Mouse (Mus musculus) kidney, adult 11 months (tissue): ENCODE measurements around the gene Ift46.
"Not testable (repeated sequence)": the region's sequence is repeated elsewhere in the genome, so short reads cannot be mapped to it uniquely, and the experiment has no call there.

Source experiments
- DNase-seq: peaks from one replicate; pipeline ENCODE4 v3.0.0; 2022

The Ift46 gene

GRCm38 (mm10) chr9:44736301-44736700 is 31.4 kb upstream of the Ift46 start:
- peak; percentile 63 for DNase-seq

GRCm38 (mm10) chr9:44737240-44737949 is 30.3 kb upstream of the Ift46 start:
- DNase-seq, result peak; percentile 67

DNA sequence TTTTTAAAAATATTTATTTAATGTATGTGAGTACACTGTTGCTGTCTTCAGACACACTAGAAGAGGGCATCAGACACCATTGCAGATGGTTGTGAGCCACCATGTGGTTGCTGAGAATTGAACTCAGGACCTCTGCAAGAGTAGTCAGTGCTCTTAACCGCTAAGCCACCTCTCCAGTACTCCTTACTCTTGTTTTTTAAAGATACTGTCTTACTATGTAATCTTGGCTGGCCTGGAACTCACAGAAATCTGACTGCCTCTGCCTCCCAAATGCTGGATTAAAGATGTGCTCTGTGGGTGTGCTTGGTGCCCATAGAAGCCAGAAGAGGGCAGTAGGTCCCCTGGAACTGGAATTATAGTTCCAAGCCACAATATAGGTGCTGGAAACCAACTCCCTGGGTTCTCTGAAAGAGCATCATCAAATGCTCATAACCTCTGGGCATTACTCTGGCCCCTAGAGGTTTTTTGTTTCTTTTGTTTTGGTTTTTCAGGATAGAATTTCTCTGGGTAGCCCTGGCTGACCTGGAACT is 27.0 kb upstream of the Ift46 start:
- no peak for DNase-seq

- no peak for DNase-seq
These were observed 22.3 kb upstream of the Ift46 start for GRCm38 (mm10) chr9:44745371-44745770.

DNA sequence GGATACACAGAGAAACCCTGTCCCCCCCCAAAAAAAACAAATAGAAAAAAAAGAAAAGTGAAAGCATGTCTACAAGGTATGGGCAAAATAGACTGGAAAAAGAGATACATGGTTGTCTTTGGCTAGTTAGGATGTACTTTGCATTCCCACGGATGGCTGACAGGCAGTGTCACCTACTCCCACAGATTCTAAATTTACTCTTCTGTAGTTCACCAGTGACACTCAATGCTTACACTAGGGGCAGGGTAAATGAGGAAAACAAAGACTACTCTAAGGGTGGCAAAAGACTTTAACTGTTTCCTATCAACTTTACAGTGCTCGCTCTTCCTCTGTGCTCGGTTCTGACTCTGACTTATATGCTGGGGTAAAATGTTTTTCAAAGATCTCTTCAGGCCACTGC is 21.0 kb upstream of the Ift46 start:
- no peak for DNase-seq

- no peak for DNase-seq
These were observed 20.4 kb upstream of the Ift46 start for GRCm38 (mm10) chr9:44747341-44747740.

DNA sequence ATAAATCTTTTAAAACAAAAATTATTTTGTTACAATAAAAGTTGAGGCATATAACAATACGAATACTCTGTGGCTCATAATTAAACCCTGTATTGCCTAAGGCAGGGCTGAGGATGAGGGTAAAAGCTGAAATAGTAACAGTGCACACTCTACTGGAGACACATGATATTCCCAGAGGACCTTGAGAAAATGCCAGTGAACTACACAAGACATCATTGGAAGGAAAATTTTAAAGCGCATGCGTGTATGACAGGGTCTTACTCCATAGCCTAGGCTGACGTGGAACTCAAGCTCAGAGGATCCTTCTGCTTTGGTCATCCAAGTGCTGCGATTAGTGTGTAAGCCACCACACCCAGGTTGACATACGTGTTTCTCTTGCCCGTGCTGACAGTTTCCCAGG is 19.2 kb upstream of the Ift46 start:
- no peak for DNase-seq

DNA sequence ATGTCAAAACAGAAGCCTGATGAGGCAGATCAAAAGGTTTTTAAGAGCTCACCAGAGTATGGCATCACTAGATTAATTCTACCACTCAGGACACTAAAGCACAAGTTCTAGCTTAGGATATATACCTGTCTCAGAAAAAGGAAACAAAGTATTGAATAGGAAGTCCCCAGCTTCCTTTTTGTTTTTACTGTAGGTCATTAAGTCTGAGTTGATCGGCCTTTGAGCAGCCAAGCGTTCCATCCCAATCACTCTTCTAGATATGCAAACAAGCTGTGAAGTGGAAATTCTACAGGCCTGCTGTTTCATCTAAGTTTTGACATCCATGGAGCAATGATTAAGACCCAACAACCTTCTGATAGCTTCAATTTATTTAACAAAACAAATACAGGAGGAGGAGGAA is 6.8 kb upstream of the Ift46 start:
- no peak for DNase-seq

- DNase-seq, result not testable (repeated sequence)
These were observed 304 bp downstream of the Ift46 start for GRCm38 (mm10) chr9:44768029-44768394.

- no peak for DNase-seq
These were observed 3.7 kb downstream of the Ift46 start for GRCm38 (mm10) chr9:44771376-44771775.

DNA sequence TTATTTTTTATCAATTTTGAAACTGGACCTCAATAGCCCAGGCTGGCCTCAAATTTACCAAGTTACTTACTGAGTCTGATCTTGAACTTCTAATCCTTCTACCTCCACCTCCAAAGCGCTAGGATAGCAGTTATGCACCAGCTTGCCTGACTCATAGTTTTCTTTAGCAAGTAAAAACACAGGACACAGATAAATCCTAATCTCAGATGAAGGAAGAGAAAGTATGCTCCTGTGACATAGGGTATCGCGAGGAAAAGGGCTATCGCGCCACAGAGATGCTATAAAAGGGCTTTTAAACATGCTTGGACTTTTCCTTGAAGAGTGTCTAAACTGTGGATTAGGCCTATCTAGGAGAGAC is 4.7 kb downstream of the Ift46 start:
- DNase-seq, result no peak

- peak; percentile 94 for DNase-seq
These were observed 5.3 kb downstream of the Ift46 start for GRCm38 (mm10) chr9:44772750-44773651.

GRCm38 (mm10) chr9:44792842-44793241 is 25.1 kb downstream of the Ift46 start:
- no peak for DNase-seq

DNA sequence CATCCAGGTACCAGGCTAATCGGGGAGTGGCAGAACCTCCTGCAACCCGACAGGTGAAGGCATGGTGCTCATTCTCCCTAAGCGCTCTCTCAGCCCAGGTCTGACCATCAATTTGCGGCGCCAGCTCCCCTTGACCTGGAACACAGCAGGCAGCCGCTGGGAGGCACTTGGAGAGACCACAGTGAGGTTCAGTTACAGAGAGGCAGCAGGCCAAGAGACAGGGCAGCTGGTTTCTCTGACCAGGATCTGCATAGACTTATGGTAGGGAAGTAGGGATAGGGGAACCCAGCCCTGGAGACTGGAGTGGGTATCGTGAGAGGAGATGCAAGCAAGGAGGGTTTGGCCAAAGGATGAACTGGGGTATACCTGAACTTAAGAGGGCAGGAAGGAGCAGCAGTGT is 30.6 kb downstream of the Ift46 start:
- no peak for DNase-seq

DNA sequence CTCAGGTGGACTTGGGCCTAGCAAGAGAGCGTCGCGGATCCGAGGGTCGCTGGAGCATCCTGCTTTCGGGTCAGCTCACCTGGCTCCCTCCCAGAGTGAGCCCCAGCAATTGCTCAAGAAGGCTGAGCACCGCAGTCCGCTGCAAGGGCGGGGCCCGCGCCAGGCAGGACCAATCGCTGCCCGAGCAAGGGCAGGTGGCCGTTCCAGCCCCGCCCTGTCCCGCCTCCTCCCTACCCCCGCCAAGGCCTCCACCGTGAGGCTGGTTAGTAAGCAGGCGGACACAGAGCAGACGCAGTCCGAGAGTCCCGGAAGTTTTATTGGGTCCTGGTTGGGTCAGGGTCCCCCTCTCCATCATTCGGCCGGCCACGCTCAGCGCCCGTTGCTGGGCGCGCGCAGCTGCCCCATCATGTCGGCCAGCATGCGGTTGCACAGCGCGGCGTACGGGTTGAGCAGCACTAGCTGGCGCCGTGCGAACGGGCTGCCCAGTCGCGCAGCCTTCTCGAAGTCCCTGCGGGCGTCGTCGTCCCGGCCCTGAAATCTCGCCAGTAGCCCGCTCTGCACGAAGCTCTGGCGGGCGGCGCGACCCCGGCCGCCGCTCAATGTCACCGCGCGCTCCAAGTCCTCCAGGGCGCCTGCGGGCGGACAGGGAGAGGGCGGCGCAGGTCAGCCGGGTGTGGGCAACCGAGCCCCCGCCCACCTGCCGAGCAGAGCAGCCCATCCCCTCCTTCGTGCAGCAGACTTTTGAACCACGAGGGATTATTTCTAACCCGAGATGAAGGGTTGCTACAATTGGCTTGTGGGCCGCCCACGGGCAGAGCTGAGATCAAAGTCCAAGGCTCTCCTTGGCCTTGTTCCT is 31.6 kb downstream of the Ift46 start, which contains the start of gene Tmem25:
Tmem25 (minus strand) TSS at position 206 of the 856 bp plus-strand sequence.
- peak; percentile 94 for DNase-seq

GRCm38 (mm10) chr9:44799958-44800324 is 32.2 kb downstream of the Ift46 start:
- DNase-seq, result no peak

- DNase-seq, result peak; percentile 51
These were observed 34.0 kb downstream of the Ift46 start for GRCm38 (mm10) chr9:44801669-44802068.

DNA sequence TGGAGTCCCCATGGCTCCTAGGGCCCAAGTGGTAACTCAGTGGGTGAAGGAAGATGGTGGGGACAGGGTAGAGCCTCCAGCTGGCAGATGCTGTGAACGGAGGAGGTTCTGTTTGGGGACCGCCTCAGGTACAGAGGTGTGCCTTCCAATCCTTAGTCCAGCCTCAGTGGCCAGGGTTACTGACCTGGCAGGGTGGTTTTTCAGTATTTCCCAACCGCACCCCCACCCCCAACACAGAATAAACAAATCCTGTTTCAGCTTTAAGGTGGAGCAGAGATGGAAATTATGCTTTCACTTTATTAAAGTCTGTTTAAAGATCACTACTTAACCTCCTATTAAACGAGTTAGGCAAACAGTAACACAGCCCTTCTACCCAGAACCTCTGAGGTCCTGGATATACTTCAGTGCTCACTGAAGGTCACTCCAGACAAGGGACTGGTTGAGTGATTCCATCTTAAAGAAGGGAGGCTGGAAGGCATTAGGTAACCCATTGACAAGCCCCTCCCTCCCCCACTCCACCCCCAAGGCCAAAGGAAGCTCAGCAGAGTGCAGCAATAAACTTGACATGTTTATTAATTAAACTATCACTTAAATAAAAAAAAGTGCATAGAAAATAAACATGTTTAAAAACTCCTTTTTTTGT is 35.2 kb downstream of the Ift46 start, which contains the start of gene Ttc36:
Ttc36 (minus strand) TSS at position 265 of the 643 bp plus-strand sequence.
- DNase-seq, result peak; percentile 88

DNA sequence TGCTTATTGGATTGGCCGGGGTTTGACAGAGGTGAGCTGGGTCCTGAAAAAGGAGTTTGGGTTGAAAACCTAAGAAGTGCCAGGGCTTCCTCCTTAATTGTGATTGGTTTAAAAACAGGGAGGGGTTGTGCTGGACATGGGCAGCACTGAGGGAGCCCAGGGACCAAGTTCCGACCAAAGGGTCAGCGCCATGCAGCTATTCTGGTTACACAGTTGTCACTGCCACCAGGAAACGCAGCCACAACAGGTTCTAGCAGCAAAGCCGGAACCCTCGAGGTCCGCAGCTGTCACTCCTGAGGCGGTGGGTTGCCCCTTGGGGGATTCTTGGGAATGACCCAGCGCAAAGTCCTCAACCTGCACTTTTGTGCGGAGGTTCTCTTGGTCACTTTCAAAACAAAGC is 37.0 kb downstream of the Ift46 start:
- DNase-seq, result peak; percentile 69

GRCm38 (mm10) chr9:44805536-44805935 is 37.8 kb downstream of the Ift46 start:
- DNase-seq, result no peak

GRCm38 (mm10) chr9:44807141-44807540 is 39.4 kb downstream of the Ift46 start:
- no peak for DNase-seq

GRCm38 (mm10) chr9:44807778-44808177 is 40.1 kb downstream of the Ift46 start:
- DNase-seq, result no peak
